Mouse (Mus musculus) myocyte (in vitro differentiated cells): ENCODE results near the gene Lemd1. TPM values are rescaled to one million over a fixed set of nuclear protein-coding genes. Genes with fewer than 3 reads are reported as not detected.

Source experiments
- H3K27me3 ChIP-seq: one replicate; pipeline ENCODE4 v1.6.1; 2011; ENCODE audit not compliant: control insufficient read depth, insufficient read depth, insufficient read length
- H3K36me3 ChIP-seq: one replicate; pipeline ENCODE4 v1.6.1; 2011; ENCODE audit not compliant: control insufficient read depth, insufficient read depth
- H3K4me2 ChIP-seq: one replicate; pipeline ENCODE4 v1.6.1; 2011; ENCODE audit warnings: low read depth, control low read depth
- H3K4me3 ChIP-seq: one replicate; pipeline ENCODE4 v1.5.1; 2011; ENCODE audit warnings: mild to moderate bottlenecking, control low read depth, moderate library complexity
- H3K79me2 ChIP-seq: one replicate; pipeline ENCODE4 v1.6.1; 2011; ENCODE audit not compliant: control insufficient read depth, insufficient read depth
- H3ac ChIP-seq: one replicate; pipeline ENCODE4 v1.6.1; 2011; ENCODE audit not compliant: control insufficient read depth, insufficient read length
- CEBPB ChIP-seq: IDR thresholded peaks from 2 replicates; pipeline ENCODE4 v1.6.1; 2011; ENCODE audit warnings: mild to moderate bottlenecking, moderate library complexity; ENCODE audit not compliant: poor library complexity, insufficient read depth, severe bottlenecking
- E2F4 ChIP-seq: IDR thresholded peaks from one replicate; pipeline ENCODE4 v1.6.1; 2011; ENCODE audit warnings: mild to moderate bottlenecking, control low read depth, moderate library complexity; ENCODE audit not compliant: insufficient read depth
- MAX ChIP-seq: IDR thresholded peaks from one replicate; pipeline ENCODE4 v1.6.1; 2011; ENCODE audit warnings: low read depth, mild to moderate bottlenecking, control low read depth
- MYOD1 ChIP-seq, 3 experiments: IDR thresholded peaks; one replicate each; pipeline ENCODE4 v1.6.1; 2011; ENCODE audit warnings: control low read depth in 2 of 3, low read depth in 2 of 3, mild to moderate bottlenecking in 2 of 3, moderate library complexity in 1 of 3; ENCODE audit not compliant: insufficient read length in 2 of 3, control insufficient read depth in 1 of 3
- MYOG ChIP-seq, 3 experiments: IDR thresholded peaks; one replicate each; pipeline ENCODE4 v1.6.1; 2011; ENCODE audit warnings: control low read depth in 2 of 3, low read depth in 2 of 3, mild to moderate bottlenecking in 2 of 3; ENCODE audit not compliant: insufficient read length in 2 of 3, control insufficient read depth in 1 of 3, insufficient read depth in 1 of 3
- POLR2A ChIP-seq: IDR thresholded peaks from one replicate; pipeline ENCODE4 v1.6.1; 2011; ENCODE audit warnings: low read depth, mild to moderate bottlenecking, control low read depth, moderate library complexity; ENCODE audit not compliant: insufficient read length
- POLR2AphosphoS2 ChIP-seq: IDR thresholded peaks from one replicate; pipeline ENCODE4 v1.6.1; 2011; ENCODE audit warnings: low read depth, control low read depth; ENCODE audit not compliant: insufficient read length
- REST ChIP-seq: IDR thresholded peaks from one replicate; pipeline ENCODE4 v1.6.1; 2011; ENCODE audit warnings: mild to moderate bottlenecking, control low read depth, moderate library complexity; ENCODE audit not compliant: insufficient read depth, insufficient read length
- SRF ChIP-seq: IDR thresholded peaks from one replicate; pipeline ENCODE4 v1.6.1; 2011; ENCODE audit warnings: low read depth; ENCODE audit not compliant: control insufficient read depth, insufficient read length
- TCF12 ChIP-seq: IDR thresholded peaks from one replicate; pipeline ENCODE4 v1.6.1; 2011; ENCODE audit warnings: mild to moderate bottlenecking, control low read depth; ENCODE audit not compliant: poor library complexity, insufficient read depth, severe bottlenecking
- TCF3 ChIP-seq: IDR thresholded peaks from one replicate; pipeline ENCODE4 v1.6.1; 2011; ENCODE audit warnings: low read depth, control low read depth; ENCODE audit not compliant: insufficient read length
- USF1 ChIP-seq: IDR thresholded peaks from one replicate; pipeline ENCODE4 v1.6.1; 2011; ENCODE audit warnings: low read depth, mild to moderate bottlenecking, control low read depth, moderate library complexity
- polyA plus RNA-seq: library from polyadenylated mRNA; unstranded; fragments of >200 nt; fragmentation: generic; extraction: Trizol; gene quantifications from one replicate; pipeline ENCODE4 v1.2.1, GENCODE M21; 2012; ENCODE audit warnings: missing spikeins

Gene Lemd1
- polyA plus RNA-seq, 1 experiment = 0.49 TPM

DNA sequence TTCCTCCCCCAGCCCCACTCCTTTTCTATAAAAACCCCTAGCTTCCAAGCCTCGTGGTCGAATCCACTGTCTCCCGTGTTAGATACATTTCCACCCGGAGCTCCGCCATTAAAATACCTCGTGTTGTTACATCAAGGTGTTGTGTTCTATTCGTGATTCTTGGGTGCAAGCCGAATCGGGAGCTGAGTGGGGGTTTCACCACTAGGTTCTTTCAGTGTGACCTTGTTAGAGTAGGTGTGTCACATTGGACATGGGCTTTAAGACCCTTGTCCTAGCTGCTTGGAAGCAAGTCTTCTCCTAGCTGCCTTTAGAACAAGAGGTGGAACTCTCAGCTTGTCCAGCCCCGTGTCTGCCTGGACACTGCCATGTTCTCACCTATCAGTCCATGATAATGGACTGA, 74.7 kb downstream of the Lemd1 start:
- Histone ChIP-seq H3K36me3 (no peaks in the 10 kb centered on the region), H3K4me2 (no peak overlapping the region), H3K4me3 (no peak overlapping the region), H3K27me3 (no peaks in the 10 kb centered on the region), H3K79me2 (no peaks in the 10 kb centered on the region), H3ac (no peak overlapping the region)
- TF ChIP-seq USF1 (no peak), MYOD1 (IDR thresholded peaks at IDR 0.05; ENCODE audit: control insufficient read depth in 1 of 3, insufficient read length in 2 of 3, low read depth in 2 of 3) (no peak), MAX (no peak), SRF (no peak), MYOG (IDR thresholded peaks at IDR 0.05; ENCODE audit: control insufficient read depth in 1 of 3, insufficient read depth in 1 of 3, insufficient read length in 2 of 3, low read depth in 2 of 3) (no peak), TCF12 (no peak), POLR2AphosphoS2 (no peak), TCF3 (no peak), REST (no peak), CEBPB (no peak), POLR2A (no peak), E2F4 (no peak)

DNA sequence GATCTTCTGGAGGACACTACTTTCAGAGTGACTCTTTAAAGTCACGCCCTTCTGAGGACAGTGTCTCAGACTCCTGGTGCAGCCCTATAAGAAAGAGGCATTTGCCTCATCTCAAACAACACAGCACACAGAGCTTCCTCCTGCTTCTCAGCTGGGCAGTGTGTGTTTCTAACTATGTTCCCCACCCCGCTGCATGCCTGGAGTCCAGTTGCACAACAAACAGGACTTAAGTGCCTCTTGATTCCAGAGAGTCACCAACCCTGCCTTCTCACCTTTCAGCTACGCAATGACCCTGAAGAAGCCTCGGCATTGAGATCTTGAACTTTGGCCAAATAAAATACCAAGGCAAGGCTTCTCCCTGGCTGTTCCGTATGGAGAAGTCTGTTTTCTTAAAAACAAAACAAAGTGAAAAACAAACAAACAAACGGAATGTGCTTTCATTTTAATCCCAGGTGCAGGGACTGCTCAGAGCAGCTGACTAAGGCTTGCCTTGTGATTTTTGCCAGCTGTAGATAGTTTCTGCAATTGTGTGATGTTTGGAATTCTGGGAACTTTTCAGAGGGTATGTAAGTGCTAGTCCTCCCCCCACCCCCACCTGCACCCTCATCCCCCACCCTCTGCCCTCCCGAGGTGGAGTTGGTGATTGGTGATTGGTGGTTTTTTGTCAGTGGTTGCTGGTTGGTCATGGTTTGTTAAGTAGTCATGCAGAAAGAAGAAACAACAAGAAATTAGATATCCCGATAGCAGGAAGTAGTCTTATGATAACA, 75.7 kb downstream of the Lemd1 start:
- no peak overlapping the region for H3ac ChIP-seq
- H3K4me3 ChIP-seq = no peak overlapping the region
- peak overlapping the region; percentile 65 for H3K4me2 ChIP-seq
- no peaks in the 10 kb centered on the region for H3K27me3 ChIP-seq
- TF ChIP-seq MAX = no peak
- peak; percentile 66 for TF ChIP-seq CEBPB
- H3K79me2 ChIP-seq = no peaks in the 10 kb centered on the region
- no peaks in the 10 kb centered on the region for H3K36me3 ChIP-seq

GRCm38 (mm10) chr1:132267959-132268358, 76.7 kb downstream of the Lemd1 start:
- H3K27me3 ChIP-seq = no peaks in the 10 kb centered on the region
- H3K4me3 ChIP-seq = no peak overlapping the region
- TF ChIP-seq MYOG (IDR thresholded peaks at IDR 0.05; ENCODE audit: control insufficient read depth in 1 of 3, insufficient read depth in 1 of 3, insufficient read length in 2 of 3, low read depth in 2 of 3) (no peak), CEBPB (no peak), REST (no peak), E2F4 (no peak), MYOD1 (IDR thresholded peaks at IDR 0.05; ENCODE audit: control insufficient read depth in 1 of 3, insufficient read length in 2 of 3, low read depth in 2 of 3) (peak in 1 of 3 experiments; percentile 65)
- no peaks in the 10 kb centered on the region for H3K79me2 ChIP-seq
- H3ac ChIP-seq = no peak overlapping the region
- H3K4me2 ChIP-seq = no peak overlapping the region
- H3K36me3 ChIP-seq = no peaks in the 10 kb centered on the region

DNA sequence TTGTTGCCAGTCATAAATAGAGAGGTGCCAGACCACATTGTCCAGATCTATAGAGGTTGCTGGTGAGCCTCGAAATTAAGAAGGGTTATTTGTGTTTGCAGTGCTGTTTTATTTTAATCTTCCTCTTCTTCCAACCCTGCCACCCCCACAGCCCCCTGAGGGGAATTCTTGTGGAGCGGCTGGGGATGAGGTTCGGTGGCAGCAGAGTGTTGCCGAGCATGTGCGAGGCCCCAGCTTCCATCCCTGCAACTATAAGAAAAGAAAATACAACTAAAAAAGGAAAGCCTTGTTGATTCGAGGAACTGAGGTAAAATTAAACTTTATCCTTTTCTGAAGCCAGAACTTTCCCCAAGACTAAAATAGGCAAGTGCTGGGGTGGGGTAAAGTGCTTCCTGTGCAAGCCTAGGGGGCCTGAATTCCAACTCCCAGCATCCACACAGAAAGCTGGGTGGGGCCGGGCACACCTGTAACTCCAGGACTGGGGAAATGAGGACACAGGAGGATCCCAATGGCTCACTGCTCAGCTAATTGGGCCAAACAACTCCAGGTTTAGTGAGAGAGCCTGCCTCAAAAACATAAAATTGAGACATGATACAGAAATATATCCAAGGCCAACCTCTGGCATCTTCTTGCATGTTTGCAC, 77.3 kb downstream of the Lemd1 start:
- Histone ChIP-seq H3K4me3 (no peak overlapping the region), H3ac (no peak overlapping the region), H3K36me3 (no peaks in the 10 kb centered on the region), H3K4me2 (no peak overlapping the region), H3K79me2 (no peaks in the 10 kb centered on the region), H3K27me3 (no peaks in the 10 kb centered on the region)
- TF ChIP-seq MYOG (IDR thresholded peaks at IDR 0.05; ENCODE audit: control insufficient read depth in 1 of 3, insufficient read depth in 1 of 3, insufficient read length in 2 of 3, low read depth in 2 of 3) (no peak), REST (no peak), POLR2A (no peak), SRF (no peak), TCF3 (no peak), CEBPB (no peak), E2F4 (no peak), USF1 (no peak), MYOD1 (IDR thresholded peaks at IDR 0.05; ENCODE audit: control insufficient read depth in 1 of 3, insufficient read length in 2 of 3, low read depth in 2 of 3) (no peak), POLR2AphosphoS2 (no peak), TCF12 (no peak), MAX (no peak)

DNA sequence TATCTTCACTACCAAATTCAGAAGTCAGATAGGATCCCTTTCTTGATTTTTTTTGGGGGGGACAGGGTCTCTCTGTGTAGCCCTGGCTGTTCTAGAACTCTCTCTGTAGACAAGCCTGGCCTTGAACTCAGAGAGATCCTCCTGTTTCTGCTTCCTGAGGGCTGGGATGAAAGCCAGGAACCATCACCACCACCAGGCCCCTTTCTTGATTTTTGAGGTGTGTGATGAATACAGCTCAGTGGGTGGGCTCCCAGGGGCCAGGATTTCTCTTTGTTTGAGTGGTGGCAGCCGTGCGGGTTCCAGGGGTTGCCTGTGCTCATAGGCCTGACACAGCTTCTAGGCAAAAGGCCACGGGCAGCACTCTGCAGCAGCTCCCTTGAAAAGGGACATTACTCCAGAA, 80.0 kb downstream of the Lemd1 start:
- Histone ChIP-seq H3K4me3 (no peak overlapping the region), H3ac (no peak overlapping the region), H3K27me3 (no peaks in the 10 kb centered on the region), H3K79me2 (no peaks in the 10 kb centered on the region), H3K36me3 (no peaks in the 10 kb centered on the region), H3K4me2 (no peak overlapping the region)
- TF ChIP-seq MYOD1 (IDR thresholded peaks at IDR 0.05; ENCODE audit: control insufficient read depth in 1 of 3, insufficient read length in 2 of 3, low read depth in 2 of 3) (no peak), REST (no peak), MAX (no peak), TCF3 (no peak), POLR2AphosphoS2 (no peak), CEBPB (no peak), POLR2A (no peak), SRF (no peak), E2F4 (no peak), USF1 (no peak), TCF12 (no peak), MYOG (IDR thresholded peaks at IDR 0.05; ENCODE audit: control insufficient read depth in 1 of 3, insufficient read depth in 1 of 3, insufficient read length in 2 of 3, low read depth in 2 of 3) (no peak)
